Mouse (Mus musculus): ENCODE measurements around the gene Zbtb16. TPM values are rescaled to one million over a fixed set of nuclear protein-coding genes. Genes with fewer than 3 reads are reported as not detected.

Zbtb16 gene
- polyA plus RNA-seq, 1 experiment = 7.4 TPM

DNA sequence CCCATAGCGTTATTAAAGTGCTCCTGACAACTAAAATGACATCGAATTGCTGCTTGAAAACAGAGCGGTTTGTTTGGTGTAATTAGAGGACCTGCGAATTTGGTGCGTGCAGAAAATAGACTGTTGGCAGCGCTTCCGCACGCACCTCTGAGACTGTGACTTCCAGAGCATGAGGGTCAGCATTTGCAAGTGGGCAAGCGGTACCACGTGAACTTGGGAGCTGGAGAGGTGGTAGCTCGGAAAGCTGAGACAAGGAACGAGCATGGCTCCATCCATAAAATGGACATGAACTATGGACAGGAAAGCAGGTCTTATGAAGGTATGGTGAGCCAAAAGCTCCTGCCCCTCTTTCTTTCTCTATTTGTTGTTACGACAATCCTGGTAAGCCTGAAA, 107.3 kb downstream of the Zbtb16 start:
- DNase-seq (ENCODE audit: low spot score) = no peak

- no peak for DNase-seq (ENCODE audit: low spot score)
Measured at GRCm38 (mm10) chr9:48728083-48728730, 107.8 kb downstream of the Zbtb16 start.

DNA sequence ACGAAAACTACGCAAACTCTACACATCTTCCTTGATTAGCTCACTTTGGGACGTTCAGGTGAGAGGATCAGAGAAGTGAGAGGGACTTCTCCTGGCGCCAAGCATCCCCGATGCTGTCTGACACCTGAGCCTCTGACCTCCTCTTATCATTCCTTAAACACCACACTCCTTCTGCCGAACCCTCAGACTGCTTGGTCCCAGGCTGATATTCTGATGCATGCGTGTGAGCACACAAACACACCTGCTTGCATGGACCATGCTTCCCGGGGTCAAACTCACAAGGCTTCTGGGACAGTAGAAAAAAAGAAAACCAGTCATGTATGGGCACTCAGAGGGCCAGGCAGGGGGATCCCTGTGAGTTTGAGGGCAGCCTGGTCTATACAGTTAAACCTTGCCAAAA, 109.7 kb downstream of the Zbtb16 start:
- DNase-seq (ENCODE audit: low spot score) = no peak

DNA sequence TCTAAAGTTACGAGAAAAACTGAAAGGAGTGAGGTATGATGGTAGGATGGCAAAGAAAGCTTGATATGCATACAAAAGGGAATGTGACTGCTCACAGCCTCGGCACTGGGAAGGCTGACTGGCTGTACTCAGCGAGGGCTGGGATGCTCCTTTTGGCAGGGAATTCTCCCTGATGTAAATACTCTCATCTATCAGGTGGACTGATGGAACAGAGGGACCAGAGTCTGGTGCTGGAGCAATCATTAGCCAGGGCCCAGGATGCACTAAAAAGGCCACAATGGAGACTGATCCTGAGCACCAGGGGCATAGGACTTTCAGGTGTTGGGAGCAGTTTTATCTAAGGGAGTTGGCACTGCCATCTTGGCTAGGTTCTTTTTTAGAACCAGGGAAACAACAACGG, 110.1 kb downstream of the Zbtb16 start:
- no peak for DNase-seq (ENCODE audit: low spot score)

GRCm38 (mm10) chr9:48725161-48725560, 110.9 kb downstream of the Zbtb16 start:
- no peak for DNase-seq (ENCODE audit: low spot score)

DNA sequence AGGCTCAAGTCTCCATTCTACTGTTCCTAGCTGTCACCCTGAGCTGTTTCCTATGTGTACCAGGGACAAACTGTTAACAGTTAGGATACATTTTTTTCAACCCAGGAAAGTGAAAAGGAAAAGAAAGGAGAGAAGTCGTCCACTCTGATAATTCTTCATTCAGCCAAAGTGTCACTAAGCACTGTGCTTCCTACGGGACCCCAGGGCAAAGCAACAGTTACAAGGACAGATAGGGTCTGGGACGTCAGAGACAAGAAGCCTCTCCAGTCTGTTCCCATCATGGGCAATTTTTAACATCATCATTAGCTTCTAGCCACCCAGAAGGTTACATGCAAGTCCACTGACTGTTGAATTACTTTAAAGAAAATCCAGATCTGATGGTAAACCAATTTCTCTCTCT, 111.3 kb downstream of the Zbtb16 start:
- no peak for DNase-seq (ENCODE audit: low spot score)

GRCm38 (mm10) chr9:48723511-48724304, 112.3 kb downstream of the Zbtb16 start:
- no peak for DNase-seq (ENCODE audit: low spot score)

GRCm38 (mm10) chr9:48723025-48723424, 113.0 kb downstream of the Zbtb16 start:
- no peak for DNase-seq (ENCODE audit: low spot score)

- no peak for DNase-seq (ENCODE audit: low spot score)
Measured at GRCm38 (mm10) chr9:48722261-48722920, 113.6 kb downstream of the Zbtb16 start.

DNA sequence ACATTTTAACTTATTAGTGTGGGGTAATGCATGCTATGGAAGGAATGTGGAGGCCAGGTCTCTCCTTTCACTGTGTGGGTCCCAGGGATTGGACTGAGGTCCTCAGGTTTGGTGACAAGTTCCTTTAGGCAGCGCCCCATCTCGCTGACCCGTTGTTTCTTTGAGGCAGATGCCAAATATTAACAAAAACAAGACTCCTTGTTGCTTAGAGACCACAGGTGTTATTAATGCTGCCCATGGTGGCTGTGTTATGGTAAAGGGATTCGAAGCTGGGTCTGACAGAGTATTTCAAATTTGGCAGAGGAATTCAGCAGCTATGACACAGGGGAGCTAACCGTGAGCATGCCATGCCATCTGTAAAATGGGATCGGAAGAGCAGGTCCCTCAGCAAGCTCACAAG, 114.4 kb downstream of the Zbtb16 start:
- DNase-seq (ENCODE audit: low spot score) = no peak

DNA sequence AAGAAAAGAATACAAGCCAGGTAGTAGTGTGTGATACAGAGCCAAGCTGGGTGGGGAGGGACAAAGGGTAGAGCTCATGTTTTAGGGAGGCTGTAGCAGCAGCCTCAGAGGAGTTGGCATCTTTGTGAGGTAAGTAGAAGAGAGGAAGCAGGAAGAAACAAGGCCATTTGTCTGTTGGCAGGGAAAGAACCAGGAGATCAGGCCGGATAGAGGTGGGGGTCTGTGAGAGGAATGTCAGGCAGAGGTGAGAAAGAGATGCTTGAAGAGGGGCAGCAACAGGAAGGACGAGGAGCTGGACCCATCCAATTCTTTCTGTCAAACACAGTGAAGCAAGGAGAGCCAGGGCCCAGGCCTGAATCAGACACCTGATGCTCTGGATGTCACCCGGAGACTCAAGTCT, 114.8 kb downstream of the Zbtb16 start:
- DNase-seq (ENCODE audit: low spot score) = no peak

DNA sequence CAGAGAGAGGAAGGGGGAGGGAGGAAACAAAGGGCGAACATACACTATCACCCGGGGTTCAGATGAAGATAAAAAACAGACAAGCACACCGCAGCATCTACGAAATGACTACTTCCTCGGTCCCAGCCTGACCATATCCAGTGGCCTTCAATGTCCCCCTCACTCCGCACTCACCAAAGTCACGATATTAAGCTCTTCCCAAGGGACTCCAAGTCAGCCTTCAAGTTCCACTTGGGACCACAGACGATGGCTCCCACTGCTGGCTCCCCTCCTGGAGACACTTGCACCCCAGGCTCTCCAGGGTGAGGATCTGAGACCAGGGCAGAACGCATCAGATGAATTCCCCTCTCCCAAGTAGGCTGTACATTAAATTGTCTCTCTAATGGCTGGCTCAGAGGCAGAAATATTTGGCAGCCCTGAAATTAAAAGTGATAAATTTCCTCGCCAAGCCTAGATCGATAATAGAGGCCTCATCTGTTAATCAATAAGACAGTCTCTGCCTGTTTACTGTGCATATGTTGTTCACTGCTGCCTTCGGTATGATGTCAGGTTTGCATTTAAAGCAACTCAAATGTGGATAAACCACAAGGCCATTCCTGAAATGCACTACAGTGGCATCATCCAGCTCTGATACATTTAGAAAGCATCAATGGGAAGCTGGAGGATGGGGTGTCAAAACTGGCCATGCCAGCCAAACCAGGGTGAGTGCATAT, 115.6 kb downstream of the Zbtb16 start:
- no peak for DNase-seq (ENCODE audit: low spot score)

DNA sequence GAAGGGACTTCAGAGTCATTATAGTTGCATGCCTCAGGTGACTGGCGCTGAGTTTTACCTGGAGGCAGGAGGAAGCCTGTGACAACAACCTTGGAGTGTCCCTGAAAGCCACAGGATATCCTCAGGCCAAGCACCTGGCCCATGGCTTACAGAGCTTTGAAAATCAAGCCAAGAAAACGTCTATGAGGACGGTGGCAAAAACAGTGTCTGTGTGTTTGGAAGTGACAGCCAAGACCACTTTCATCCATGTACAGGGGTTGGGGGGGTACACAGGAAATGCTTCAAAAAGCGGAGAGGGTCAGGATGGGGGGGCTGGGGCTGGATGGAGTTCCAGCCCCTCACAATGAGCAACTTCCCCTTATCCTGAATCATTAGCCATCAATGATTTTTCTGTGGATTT, 116.4 kb downstream of the Zbtb16 start:
- DNase-seq (ENCODE audit: low spot score) = no peak

DNA sequence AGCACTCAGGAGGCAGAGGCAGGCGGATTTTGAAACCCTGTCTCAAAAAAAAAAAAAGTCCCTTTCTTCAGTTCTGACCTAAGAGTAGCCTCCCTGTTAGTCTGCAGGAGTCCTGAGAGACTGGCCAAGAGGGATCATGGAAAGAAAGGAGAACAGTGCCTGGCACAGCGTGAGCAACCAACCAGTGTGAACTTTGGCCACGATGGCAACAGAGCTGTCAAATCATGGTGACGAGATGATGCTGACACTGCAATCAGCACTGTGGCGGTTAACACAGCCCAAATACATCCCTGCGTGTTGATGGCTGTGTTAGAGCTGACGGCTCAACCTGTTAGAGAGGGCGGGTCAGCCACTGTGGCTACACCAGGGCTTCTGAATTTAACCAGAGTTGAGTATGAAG, 119.5 kb downstream of the Zbtb16 start:
- DNase-seq (ENCODE audit: low spot score) = no peak

- no peak for DNase-seq (ENCODE audit: low spot score)
Measured at GRCm38 (mm10) chr9:48715042-48715441, 121.0 kb downstream of the Zbtb16 start.

DNA sequence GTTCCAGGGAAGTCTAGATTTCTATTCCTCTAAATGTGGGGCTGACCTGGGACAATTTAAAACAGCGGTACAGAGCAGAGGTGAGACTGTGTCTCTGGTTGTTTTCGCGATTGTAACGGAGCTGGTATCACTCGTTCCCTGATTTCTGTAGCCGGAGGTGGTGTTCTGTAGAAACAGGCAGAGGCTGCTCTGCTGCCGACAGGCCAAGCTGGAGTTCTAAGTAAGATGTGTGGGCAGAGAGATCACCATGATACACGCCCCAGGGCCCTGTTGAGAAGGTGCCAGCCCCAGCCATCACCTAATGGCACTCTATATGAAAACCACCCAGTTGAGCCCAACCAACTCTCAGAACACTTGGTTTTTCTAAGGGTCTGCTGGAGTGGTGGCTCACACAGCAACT, 122.2 kb downstream of the Zbtb16 start:
- DNase-seq (ENCODE audit: low spot score) = no peak

DNA sequence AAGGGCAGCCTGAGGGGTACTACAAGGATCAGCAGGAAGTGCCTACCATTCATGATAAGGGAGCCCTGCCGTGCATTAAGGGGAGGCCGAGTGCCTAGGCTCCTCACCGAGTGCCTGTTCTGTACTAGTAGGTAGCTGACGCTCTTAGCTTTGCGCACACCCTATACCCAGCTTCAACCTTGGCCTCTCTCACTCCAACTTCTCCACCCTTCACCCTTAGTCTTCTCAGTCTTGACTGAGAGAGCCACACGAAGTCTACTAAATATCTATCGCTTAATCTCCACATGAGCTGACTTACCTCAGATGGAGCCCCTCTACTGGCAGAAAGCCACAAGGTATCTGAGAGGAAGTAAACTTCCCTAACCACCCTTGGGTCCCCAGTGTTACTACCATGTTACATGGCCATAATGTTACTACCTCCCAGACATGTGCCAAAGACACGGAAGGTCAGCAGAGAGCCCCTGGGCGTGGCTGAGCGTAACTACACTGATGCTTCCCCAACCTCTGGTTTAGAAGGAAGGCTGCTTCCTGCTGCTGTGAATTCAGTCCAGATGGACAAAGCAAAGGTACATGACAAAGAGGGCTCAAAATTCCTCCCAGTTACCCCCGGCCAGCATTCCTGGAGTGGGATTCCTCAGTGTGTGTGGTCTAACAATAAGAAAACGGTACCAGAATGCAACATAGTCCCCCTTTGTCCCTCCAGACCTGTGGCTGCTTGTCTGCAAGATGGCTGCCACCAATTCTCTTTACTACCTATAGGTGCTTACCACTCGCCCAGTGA, 122.8 kb downstream of the Zbtb16 start:
- DNase-seq (ENCODE audit: low spot score) = no peak

GRCm38 (mm10) chr9:48711826-48712225, 124.2 kb downstream of the Zbtb16 start:
- no peak for DNase-seq (ENCODE audit: low spot score)

- no peak for DNase-seq (ENCODE audit: low spot score)
Measured at GRCm38 (mm10) chr9:48711296-48711781, 124.7 kb downstream of the Zbtb16 start.

GRCm38 (mm10) chr9:48710355-48711295, 125.4 kb downstream of the Zbtb16 start:
- no peak for DNase-seq (ENCODE audit: low spot score)
